Comparison of ENCODE assay signal across 25 mouse cellular contexts in the genomic region with DNA sequence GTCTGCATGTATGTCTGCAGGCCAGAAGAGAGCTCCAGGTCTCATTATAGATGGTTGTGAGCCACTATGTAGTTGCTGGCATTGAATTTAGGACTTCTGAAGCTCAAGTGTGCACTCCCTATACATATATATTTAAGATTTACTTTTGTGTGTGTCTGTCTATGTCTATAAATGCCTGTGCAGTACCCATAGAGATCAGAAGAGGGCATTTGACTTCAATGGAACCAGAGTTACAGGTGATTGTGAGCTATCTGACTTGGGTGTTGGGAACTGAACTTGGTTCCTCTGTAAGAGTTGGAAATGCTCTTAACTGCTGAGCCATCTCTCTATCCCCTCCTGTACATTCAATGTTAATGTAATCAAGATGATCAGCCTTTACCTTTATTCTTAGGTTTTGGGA. TPM values are rescaled to one million over a fixed set of nuclear protein-coding genes. Genes with fewer than 3 reads are reported as not detected.
DNase-seq lines count a peak whose midpoint lies in the region; ATAC-seq and TF ChIP-seq lines count a peak whose summit lies in the region.
"Had no signal": no experiment of that assay in that cellular context is flagged by ENCODE, and none has a peak within 500 bp of the region (broad histone marks: within the 10 kb centered on the region; RNA-seq: fewer than 3 reads in every experiment).

No protein-coding gene starts in this region.

- no peak overlapping the region for H3K4me2 ChIP-seq in midbrain, postnatal 0 days (ENCODE audit: low read depth, low read length, poor library complexity, severe bottlenecking)
- H3K4me2 ChIP-seq in midbrain, embryonic 14.5 days (ENCODE audit: low read length): no peak overlapping the region
- no peak overlapping the region for H3K4me2 ChIP-seq in kidney, embryonic 14.5 days (replicated peaks; ENCODE audit: low read depth, low read length)
- H3K4me2 ChIP-seq: hindbrain, embryonic 13.5 days; intestine, embryonic 15.5 days; liver, embryonic 15.5 days; midbrain, embryonic 13.5 days; neural tube, embryonic 15.5 days had no signal

- no peaks in the 10 kb centered on the region for H3K36me3 ChIP-seq in midbrain, postnatal 0 days (ENCODE audit: insufficient read depth, low read length)
- H3K36me3 ChIP-seq in midbrain, embryonic 14.5 days (ENCODE audit: control insufficient read depth, insufficient read depth, low read length): no peaks in the 10 kb centered on the region
- H3K36me3 ChIP-seq in kidney, embryonic 14.5 days (ENCODE audit: control insufficient read depth, insufficient read depth, low read length): no peaks in the 10 kb centered on the region; the same call in 1 of the 2 replicates
- H3K36me3 ChIP-seq: intestine, embryonic 15.5 days had no signal

- peak; percentile 16; the same call in 1 of the 2 replicates for TF ChIP-seq CTCF in midbrain, postnatal 0 days (IDR thresholded peaks at IDR 0.05)

- no peaks in the 10 kb centered on the region for H3K27me3 ChIP-seq in midbrain, postnatal 0 days (ENCODE audit: insufficient read depth, low read length)
- no peaks in the 10 kb centered on the region for H3K27me3 ChIP-seq in midbrain, embryonic 14.5 days (ENCODE audit: control insufficient read depth, insufficient read depth, low read length)
- H3K27me3 ChIP-seq in kidney, embryonic 14.5 days (ENCODE audit: control insufficient read depth, insufficient read depth, low read length): no peaks in the 10 kb centered on the region
- H3K27me3 ChIP-seq: hindbrain, embryonic 13.5 days; intestine, embryonic 15.5 days; liver, embryonic 15.5 days; midbrain, embryonic 13.5 days; neural tube, embryonic 15.5 days had no signal

- peak; percentile 19 for DNase-seq in kidney, adult 9 months
- no peak for DNase-seq in kidney, adult 18-20 months
- no peak for DNase-seq in midbrain, postnatal 0 days (ENCODE audit: low spot score)
- no peak for DNase-seq in midbrain, embryonic 14.5 days
- peak; percentile 62 for DNase-seq in ZHBTc4 (ENCODE audit: low read depth, low spot score)
- DNase-seq in heart, postnatal 14 days: no peak
- DNase-seq: adrenal gland, postnatal 10 days; cerebellum, adult 9-10 months; left cerebral cortex, postnatal 4 days; lung, postnatal 14 days; right cerebral cortex, postnatal 14 days; spleen, adult 18-20 months; thymus, adult 18-20 months; thymus, postnatal 4 days had no signal

- no peak overlapping the region for H3K4me3 ChIP-seq in midbrain, postnatal 0 days (ENCODE audit: low read depth, low read length)
- H3K4me3 ChIP-seq in midbrain, embryonic 14.5 days (replicated peaks; ENCODE audit: low read depth, low read length): no peak overlapping the region
- no peak overlapping the region for H3K4me3 ChIP-seq in kidney, embryonic 14.5 days (ENCODE audit: low read length)
- H3K4me3 ChIP-seq: erythroblast, embryonic 14.5 days; heart, embryonic 10.5 days; hindbrain, embryonic 13.5 days; intestine, embryonic 15.5 days; liver, embryonic 15.5 days; midbrain, embryonic 13.5 days; myocyte; neural tube, embryonic 15.5 days had no signal

- intact Hi-C loops in heart, postnatal 14 days (cut with DNase I): no loop called here

- H3K9ac ChIP-seq in midbrain, postnatal 0 days (replicated peaks; ENCODE audit: low read length, poor library complexity, severe bottlenecking): no peak overlapping the region
- no peak overlapping the region for H3K9ac ChIP-seq in midbrain, embryonic 14.5 days (replicated peaks; ENCODE audit: low read length)
- H3K9ac ChIP-seq in kidney, embryonic 14.5 days (ENCODE audit: low read depth, low read length): no peak overlapping the region
- H3K9ac ChIP-seq: hindbrain, embryonic 13.5 days; intestine, embryonic 15.5 days; liver, embryonic 15.5 days; midbrain, embryonic 13.5 days; neural tube, embryonic 15.5 days had no signal

- no peaks in the 10 kb centered on the region; the same call in 1 of the 2 replicates for H3K4me1 ChIP-seq in midbrain, postnatal 0 days (ENCODE audit: insufficient read depth, low read length)
- H3K4me1 ChIP-seq in midbrain, embryonic 14.5 days (ENCODE audit: control insufficient read depth, insufficient read depth, low read length): no peaks in the 10 kb centered on the region; the same call in 1 of the 2 replicates
- 0 out of 2 replicates have a peak, but pooled peaks cover 3% of the 10 kb centered on the region for H3K4me1 ChIP-seq in kidney, embryonic 14.5 days (ENCODE audit: control insufficient read depth, insufficient read depth, low read length)
- H3K4me1 ChIP-seq: intestine, embryonic 15.5 days had no signal

- H3K9me3 ChIP-seq in midbrain, postnatal 0 days (ENCODE audit: low read length): no peaks in the 10 kb centered on the region
- no peaks in the 10 kb centered on the region for H3K9me3 ChIP-seq in midbrain, embryonic 14.5 days (ENCODE audit: control insufficient read depth, low read length)
- H3K9me3 ChIP-seq in kidney, embryonic 14.5 days (ENCODE audit: control insufficient read depth, low read length): no peaks in the 10 kb centered on the region
- H3K9me3 ChIP-seq: heart, embryonic 10.5 days; hindbrain, embryonic 13.5 days; intestine, embryonic 15.5 days; liver, embryonic 15.5 days; midbrain, embryonic 13.5 days; neural tube, embryonic 15.5 days had no signal

- no peak for ATAC-seq in midbrain, postnatal 0 days (ENCODE audit: low FRiP score)
- no peak for ATAC-seq in midbrain, embryonic 14.5 days (ENCODE audit: low FRiP score, low TSS enrichment)
- no peak for ATAC-seq in kidney, embryonic 14.5 days (ENCODE audit: low FRiP score, low TSS enrichment)
- ATAC-seq: forebrain, embryonic 16.5 days; intestine, embryonic 15.5 days; midbrain, embryonic 13.5 days had no signal

- no peak overlapping the region for H3K27ac ChIP-seq in midbrain, postnatal 0 days (ENCODE audit: low read depth, low read length)
- no peak overlapping the region for H3K27ac ChIP-seq in midbrain, embryonic 14.5 days (replicated peaks; ENCODE audit: low read depth, low read length)
- H3K27ac ChIP-seq in kidney, embryonic 14.5 days (ENCODE audit: low read depth, low read length): no peak overlapping the region
- H3K27ac ChIP-seq: heart, embryonic 10.5 days; hindbrain, embryonic 13.5 days; intestine, embryonic 15.5 days; kidney, postnatal 0 days; liver, embryonic 15.5 days; midbrain, embryonic 13.5 days; neural tube, embryonic 15.5 days had no signal

RNA-seq across cellular contexts. Expression of a gene that starts 4.3 kb away (rescaled TPM):
- 16.0 and 16.7 TPM in 2 replicates for total RNA-seq in midbrain, postnatal 0 days (2014; rRNA removed)
- polyA plus RNA-seq in midbrain, postnatal 0 days (2015; fragmentation: Nextera tagmentation; extraction: Ambion mirVana): 6.7 and 9.5 TPM in 2 replicates
- 10.2 and 14.4 TPM in 2 replicates for polyA plus RNA-seq in midbrain, embryonic 14.5 days (2014; fragmentation: Nextera tagmentation; extraction: Ambion mirVana)
- 10 to 100 TPM; 26.1 to 26.4 TPM for total RNA-seq in heart, postnatal 14 days (2021)
- 13.9 and 25.4 TPM in 2 replicates for polyA plus RNA-seq in kidney, embryonic 14.5 days (2014; fragmentation: Nextera tagmentation; extraction: Ambion mirVana)

Comparison
In these comparisons a context has a peak if more than half of its experiments do, and no peak if none do; other contexts are left out.
1. DNase-seq: peak in kidney, adult 9 months (single experiment) and ZHBTc4 (single experiment); none in kidney, adult 18-20 months (single experiment), midbrain, postnatal 0 days (single experiment), midbrain, embryonic 14.5 days (single experiment) and heart, postnatal 14 days (0 of 2).